Mouse (Mus musculus) heart, postnatal 0 days (tissue): ENCODE results near the gene Arhgef33.

Source experiments
- CTCF ChIP-seq: IDR thresholded peaks from 2 replicates; pipeline ENCODE4 v1.5.1; 2016; ENCODE audit warnings: antibody characterized with exemption, control low read depth, low read depth
- EP300 ChIP-seq: IDR thresholded peaks from 2 replicates; pipeline ENCODE4 v1.6.1; 2016; ENCODE audit warnings: antibody characterized with exemption, low read depth

- TF ChIP-seq EP300, result no peak
- TF ChIP-seq CTCF, result no peak
Observed at GRCm38 (mm10) chr17:80298844-80299243, 8.4 kb upstream of the Arhgef33 start.
